Mouse (Mus musculus) CH12.LX (cell line): ENCODE measurements around the gene Vps35l.

ENCODE experiments used
- CHD2 ChIP-seq: IDR thresholded peaks from 2 replicates; pipeline ENCODE4 v1.6.1; 2011; ENCODE audit warnings: low read length, improper control_type of control experiment
- POLR2A ChIP-seq: IDR thresholded peaks from 2 replicates; pipeline ENCODE4 v1.6.1; 2011; ENCODE audit warnings: low read depth, mild to moderate bottlenecking, improper control_type of control experiment, low read length
- RAD21 ChIP-seq: IDR thresholded peaks from 2 replicates; pipeline ENCODE4 v1.6.1; 2011; ENCODE audit warnings: low read depth, mild to moderate bottlenecking, low read length, improper control_type of control experiment, moderate library complexity

- TF ChIP-seq CHD2: no peak
- TF ChIP-seq RAD21: no peak
- TF ChIP-seq POLR2A: no peak
Observed at GRCm38 (mm10) chr7:118846329-118846728, 106.3 kb downstream of the Vps35l start.
